Mouse (Mus musculus) megakaryocyte, embryonic 14.5 days (primary cell): Measurements from ENCODE around the gene Ntm.

Experiments used
- FLI1 ChIP-seq: IDR thresholded peaks from 2 replicates; pipeline ENCODE4 v1.6.1; 2012; ENCODE audit warnings: low read length, inconsistent platforms, mixed read lengths
- GATA1 ChIP-seq: IDR thresholded peaks from 3 replicates; pipeline ENCODE4 v1.6.1; 2012; ENCODE audit warnings: mixed read lengths, low read length, inconsistent platforms, borderline replicate concordance

DNA sequence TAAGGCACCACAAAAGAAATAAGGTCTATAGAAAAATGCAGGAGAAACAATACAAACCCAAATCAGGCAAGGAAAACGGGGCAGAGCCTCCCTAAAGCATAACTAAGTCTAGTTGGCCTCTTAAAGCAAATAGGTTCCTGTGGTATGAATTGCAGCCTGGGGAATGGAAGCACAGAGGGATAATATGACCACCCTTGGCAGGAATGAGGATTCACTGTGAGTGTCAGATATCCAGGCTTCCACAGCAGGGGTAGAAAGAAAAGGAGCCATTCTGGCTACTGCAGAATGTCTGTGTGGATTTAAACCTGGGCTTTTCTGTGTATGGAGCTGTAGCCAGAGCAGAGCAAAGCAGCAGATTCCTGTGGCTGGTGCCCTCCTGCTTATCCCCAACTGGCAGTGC, 241.5 kb downstream of the Ntm start:
- TF ChIP-seq GATA1 = no peak
- no peak for TF ChIP-seq FLI1
